Mouse (Mus musculus): Measurements from ENCODE around the gene Hccs.

- TF ChIP-seq CTCF (IDR thresholded peaks at IDR 0.05; ENCODE audit: low read depth) (no peak), EP300 (IDR thresholded peaks at IDR 0.05; ENCODE audit: low read depth) (no peak)
Measured at GRCm38 (mm10) chrX:169210019-169210418, 110.2 kb downstream of the Hccs start.
